Mouse (Mus musculus) urinary bladder, postnatal 36 days (tissue): ENCODE results near the gene Aldh2.

Experiments
- DNase-seq, 2 experiments: peaks; one replicate each; pipeline ENCODE4 v3.0.0; 2022; ENCODE audit warnings: low spot score in 2 of 2, mixed read lengths in 1 of 2

Aldh2 gene

DNA sequence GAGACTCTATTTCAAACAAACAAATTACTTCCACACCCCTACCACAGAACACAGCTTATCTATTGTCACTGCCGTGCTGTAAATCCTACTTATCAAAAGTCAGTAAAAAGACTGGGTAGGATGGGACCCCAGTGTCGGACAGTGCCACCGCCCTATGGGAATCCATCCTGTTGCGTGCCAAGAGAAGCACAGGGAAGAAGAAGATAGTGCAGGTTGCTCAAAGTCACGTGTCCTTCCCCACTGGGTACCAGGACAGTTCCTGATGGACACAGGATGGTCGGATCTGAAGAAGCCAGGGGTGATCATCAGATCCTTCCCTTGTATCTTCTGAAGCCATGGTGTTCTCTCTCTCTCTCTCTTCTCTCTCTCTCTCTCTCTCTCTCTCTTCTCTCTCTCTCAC, 2.1 kb upstream of the Aldh2 start:
- DNase-seq, result no peak

DNA sequence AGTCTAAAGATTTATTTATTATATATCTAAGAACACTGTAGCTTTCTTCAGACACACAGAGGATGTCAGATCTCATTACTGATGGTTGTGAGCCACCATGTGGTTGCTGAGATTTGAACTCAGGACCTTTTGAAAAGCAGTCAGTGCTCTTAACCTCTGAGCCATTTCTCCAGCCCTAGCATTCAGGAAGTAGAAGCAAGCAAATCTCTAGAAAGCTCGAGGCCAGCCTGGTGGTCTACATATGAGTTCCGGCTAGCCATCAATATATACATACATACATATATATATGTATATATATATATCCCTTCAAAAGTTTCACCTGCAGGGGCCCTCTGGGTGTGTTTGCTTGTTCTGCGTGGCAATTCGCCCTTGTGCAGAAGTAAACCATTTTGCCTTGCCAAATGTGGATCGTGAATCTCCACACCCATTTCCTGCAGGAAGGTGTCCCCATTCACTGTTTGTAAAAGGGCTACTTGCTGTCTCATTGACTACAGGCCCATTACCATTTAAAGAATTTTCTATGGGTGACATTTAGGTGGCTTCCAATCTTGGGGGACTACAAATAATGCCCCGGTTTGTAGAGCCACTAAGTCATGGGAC, 1.2 kb upstream of the Aldh2 start:
- DNase-seq, result no peak

DNA sequence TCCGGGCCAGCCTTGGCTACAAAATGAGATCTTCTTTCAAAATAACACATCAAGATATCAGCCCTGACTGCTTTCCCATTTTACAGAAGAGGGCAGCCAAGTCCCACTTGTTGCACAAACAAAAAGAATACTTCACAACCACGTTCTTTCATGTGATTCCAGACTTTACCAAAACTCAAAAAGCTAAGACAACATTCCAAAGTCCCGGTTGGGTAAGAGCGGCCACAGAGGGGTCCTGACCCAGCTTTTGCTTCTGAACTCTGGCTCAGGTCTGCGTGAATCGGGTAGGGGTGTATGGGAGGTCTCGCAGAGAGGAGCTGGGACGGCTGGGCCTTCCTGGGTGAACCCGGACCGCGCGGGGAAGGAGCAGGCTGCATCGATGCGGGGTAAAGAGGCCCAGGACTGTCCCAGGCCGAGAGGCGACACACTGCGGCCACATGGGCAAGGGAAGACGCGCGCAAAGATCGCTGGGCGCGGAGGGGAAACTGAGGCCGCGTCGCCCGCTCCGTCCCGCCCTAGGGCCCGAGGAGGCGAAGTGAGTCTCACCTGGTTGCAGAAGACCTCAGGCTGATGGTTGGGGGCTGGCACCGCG, 712 bp downstream of the Aldh2 start:
- no peak for DNase-seq

DNA sequence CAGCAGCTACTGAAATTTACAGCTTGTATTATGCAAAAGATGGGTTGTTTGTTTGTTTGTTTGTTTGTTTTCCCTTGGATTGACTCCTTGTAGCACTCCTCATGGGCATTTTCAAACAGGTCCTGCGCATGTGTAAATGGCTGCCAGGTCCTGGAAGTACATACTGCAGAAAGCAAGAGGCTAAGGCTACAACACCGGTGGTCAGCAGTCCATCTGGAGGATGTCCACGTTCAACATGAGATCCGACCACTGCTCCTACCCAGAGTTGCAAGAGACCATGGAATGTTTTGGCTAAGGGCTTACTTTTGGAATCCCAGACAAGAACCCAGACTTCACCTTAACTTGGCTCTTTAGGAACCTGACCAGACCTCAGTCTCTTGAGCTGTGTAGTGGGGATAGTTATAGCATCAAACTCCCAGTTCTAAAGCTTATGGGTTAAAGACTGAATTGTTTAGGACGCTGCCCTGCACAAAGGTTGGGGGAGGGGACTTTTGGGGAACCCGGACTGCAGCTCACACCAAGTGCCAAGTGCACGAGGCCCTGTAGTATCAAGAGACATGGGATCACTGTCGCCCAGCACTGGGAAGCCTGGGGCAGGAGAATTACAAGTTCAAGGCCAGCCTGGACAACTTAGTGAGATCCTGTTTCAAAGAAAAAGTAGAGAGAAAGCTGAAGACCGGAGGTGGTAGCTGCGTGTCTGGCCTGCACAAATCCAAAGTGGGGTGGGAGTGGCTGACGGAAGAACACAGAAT, 1.4 kb downstream of the Aldh2 start:
- no peak for DNase-seq

DNA sequence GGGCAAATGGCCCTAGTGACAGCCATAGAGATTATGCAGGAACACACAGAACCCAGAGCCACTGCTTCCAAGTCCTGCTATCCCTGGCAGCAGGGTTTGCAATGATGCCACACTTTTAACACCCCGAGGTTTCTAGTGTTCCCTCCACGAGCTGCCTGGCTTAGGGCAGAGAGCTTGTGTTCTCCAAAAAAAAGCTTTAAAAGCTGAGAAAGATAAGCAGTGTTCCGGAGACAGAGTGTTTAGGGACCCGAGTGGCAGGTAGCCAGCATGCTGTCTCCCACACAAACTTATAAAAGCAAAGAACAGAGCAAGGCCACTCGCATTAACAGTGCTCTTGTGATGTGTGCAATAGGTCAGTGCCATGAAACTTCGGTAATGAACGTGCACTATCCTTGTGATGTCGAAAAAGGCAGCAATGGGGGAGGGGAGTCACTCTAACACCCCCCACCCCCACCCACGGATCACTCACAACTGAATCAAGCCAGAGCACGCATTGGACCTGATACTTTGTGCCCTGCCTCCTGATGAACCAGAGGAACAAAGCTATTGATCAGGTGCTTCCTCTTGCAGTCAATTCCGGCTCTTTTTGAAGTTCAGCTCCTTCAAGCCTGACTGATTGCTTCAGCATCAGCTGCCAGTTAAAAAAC, 2.1 kb downstream of the Aldh2 start:
- peak in 1 of 2 experiments; percentile 30 for DNase-seq

DNA sequence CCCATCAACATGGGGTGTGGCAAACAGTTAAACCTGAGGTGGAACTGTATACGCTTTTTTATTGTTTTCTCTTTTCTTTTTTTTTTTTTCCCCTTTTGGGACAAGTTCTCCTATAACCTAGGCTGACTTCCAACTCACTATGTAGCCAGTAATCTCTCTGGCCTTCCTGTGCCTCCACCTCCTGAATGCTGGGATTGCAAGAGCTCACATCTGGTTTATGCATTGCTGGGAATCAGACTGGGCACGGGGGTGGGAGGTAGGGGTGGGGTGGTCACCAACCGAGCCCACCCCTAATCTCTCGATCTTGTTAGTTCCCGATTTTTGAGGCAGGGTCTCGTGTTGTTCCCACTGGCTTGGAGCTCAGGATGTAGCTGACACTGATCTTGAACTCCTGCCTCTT, 3.7 kb downstream of the Aldh2 start:
- no peak for DNase-seq

DNA sequence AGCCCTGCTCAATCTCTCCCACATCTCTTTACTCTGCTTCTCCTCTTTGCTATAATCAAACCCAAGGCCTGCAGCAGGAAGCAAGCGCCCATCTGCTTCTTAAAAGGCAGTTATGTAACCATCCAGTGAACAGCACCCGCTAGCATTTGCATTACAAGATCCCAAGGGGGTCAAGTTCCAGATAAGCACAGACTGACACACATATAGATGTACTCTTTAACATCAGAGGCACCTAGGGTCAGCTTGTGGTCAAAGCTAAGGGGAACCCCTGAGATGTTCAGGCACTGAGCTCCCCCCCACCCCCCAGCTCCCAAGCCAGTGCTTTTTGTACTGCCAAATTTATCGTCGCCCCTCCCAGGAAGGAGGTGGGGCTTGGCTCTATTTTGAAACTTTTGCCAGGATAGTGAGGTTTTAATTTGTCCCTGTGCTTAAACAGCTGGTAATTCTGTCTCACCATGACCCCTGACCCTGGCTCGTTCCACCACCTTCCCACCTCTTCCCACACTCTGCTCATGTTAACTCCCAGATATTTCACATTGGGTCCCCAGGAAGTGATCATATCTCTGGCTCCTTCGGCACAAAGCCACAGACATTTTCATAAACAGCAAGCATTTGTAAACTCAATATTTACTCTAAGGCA, 7.1 kb downstream of the Aldh2 start:
- DNase-seq, result peak; percentile 48 to 62

- no peak for DNase-seq
Measured at GRCm38 (mm10) chr5:121585699-121586098, 7.9 kb downstream of the Aldh2 start.

GRCm38 (mm10) chr5:121585005-121585404, 8.6 kb downstream of the Aldh2 start:
- no peak for DNase-seq

- peak; percentile 86 to 95 for DNase-seq
Measured at GRCm38 (mm10) chr5:121583765-121584501, 9.7 kb downstream of the Aldh2 start.

DNA sequence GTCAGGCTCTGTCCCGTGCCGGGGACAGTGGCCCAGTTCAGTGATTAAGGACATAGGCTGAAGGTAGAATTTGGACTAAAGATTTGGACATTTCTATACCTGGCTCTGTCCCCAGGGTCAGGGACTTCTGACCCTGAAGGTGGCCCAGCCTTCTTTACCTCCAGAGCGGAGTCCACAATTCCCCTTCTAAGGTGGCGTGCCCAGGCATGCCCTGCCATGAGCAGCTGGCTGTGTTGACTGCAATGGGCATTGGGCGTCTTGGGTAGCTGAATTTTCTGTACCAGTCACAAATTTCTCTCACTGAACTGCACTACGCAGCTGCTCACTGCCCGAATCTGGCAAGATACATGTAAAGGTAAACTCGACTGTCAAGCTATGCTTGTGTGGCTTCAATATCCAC, 11.7 kb downstream of the Aldh2 start:
- DNase-seq, result no peak

GRCm38 (mm10) chr5:121576927-121577488, 16.6 kb downstream of the Aldh2 start:
- DNase-seq, result no peak

DNA sequence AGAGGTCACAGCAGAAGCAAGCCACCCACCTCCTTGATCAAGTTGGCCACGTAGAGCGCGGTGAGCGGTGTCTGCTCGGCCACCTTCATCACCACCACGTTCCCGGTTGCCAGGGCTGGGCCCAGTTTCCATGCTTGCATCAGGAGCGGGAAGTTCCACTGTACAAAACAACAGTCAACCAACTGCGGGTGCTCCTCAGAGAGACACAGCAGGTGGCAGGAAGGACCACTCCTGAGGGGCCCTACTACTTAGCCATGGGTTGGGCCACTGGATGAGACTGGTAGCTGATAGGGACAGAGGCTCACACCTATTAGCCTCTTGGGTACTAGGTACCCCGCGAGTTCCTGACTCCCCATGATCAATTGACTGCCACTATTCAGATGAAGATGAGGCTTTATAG, 17.8 kb downstream of the Aldh2 start:
- DNase-seq, result no peak

GRCm38 (mm10) chr5:121574145-121574544, 19.5 kb downstream of the Aldh2 start:
- DNase-seq, result no peak

DNA sequence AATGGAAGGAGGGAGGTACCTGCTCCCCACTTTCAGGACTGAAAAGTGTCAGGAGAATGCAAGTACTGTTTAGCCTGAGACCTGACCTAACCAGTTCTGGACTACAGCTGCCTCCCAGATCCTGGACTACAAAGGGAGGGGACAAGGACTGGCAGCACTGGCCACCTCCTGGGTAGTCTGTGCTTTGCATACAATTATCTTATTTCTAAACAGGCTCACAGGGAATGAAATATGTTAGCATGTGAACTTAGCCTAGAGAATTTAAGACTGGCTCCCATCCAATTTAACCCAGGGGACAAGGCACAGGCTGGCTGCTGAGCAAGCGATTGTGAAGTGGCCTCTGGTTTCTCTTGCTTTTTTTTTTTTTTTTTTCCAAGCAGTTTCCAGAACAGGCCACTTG, 22.8 kb downstream of the Aldh2 start:
- no peak for DNase-seq

DNA sequence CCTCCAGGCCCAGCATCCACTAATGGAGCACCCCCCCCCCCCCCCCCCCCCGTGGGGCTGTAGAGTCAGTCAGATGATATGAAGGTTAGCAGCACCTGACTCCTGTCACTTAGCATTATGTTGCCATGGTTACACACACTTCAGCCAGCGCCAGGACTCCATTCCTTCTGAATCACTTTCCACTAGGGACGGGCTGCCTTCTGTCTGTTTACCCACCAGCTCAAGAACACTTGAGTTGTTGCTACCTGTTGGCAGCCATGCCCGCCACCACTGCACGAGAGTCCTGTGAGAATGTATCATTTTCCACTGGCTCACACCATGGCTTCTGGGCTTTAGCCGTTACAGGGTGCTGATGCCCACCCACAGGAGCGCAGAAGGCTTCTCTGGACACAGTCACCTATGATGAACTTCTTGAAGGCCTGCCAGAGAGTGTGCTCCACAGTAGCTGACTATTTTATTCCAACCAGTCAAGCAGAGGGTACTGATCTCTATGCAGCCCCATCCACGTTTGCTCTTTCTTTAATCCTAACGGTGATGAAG, 23.7 kb downstream of the Aldh2 start:
- DNase-seq, result no peak

DNA sequence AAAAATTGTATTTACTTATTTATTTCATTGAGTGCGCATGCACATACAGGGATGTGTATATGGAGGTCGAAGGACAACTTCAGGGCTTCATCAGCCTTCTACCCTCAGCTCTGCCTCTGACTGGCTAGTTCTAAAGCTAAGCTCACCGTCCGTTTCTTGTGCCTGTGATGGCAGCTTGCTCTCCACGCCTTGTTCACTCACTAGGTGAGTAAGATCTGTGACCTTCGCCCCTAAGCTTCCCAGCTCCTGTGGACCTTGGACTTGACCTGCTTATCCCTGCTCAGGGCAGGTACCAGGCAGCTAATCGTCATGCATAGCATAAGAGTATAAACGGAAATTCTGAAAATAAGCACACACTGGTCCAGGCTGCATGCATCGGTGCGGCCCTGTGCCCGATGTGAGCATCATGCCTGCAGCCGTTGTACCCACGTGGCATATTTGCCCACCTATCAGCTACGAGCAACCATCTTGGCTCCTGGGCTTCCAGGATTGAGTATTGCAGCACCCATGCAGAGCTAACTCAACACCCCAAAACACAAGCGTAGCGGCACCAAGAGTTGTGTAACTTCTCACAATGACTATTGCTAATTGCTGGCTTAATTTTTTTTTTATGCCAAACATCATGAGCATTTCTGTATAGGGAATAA, 27.5 kb downstream of the Aldh2 start:
- DNase-seq, result no peak

GRCm38 (mm10) chr5:121564468-121564895, 29.1 kb downstream of the Aldh2 start:
- DNase-seq, result peak; percentile 79 to 89

DNA sequence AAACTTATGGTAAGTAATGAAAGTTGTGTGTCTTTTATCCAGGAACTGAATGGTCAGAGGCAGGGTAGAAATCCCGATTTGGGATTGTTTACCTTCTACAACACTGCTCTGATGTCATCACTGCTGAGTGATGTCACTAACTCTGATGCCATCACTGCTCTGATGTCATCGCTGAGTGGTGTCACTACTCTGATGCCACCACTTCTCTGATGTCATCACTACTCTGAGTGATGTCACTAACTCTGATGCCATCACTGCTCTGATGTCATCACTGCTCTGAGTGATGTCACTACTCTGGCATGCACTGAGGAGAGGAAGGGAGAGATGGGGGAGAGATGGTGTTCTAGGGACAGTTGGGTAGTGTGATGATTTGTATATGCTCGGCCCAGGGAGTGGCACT, 31.2 kb downstream of the Aldh2 start:
- DNase-seq, result no peak

- DNase-seq, result no peak
Measured at GRCm38 (mm10) chr5:121549196-121549595, 44.4 kb downstream of the Aldh2 start.
